Mouse (Mus musculus) testis, postnatal 10 days (tissue): ENCODE results near the gene Fgfrl1.
A peak's percentile ranks its signal among the peaks of the same experiment; 100 is the strongest.

ENCODE experiments used
- DNase-seq: peaks from one replicate; pipeline ENCODE4 v3.0.0; 2021; ENCODE audit warnings: low spot score

Gene Fgfrl1

DNA sequence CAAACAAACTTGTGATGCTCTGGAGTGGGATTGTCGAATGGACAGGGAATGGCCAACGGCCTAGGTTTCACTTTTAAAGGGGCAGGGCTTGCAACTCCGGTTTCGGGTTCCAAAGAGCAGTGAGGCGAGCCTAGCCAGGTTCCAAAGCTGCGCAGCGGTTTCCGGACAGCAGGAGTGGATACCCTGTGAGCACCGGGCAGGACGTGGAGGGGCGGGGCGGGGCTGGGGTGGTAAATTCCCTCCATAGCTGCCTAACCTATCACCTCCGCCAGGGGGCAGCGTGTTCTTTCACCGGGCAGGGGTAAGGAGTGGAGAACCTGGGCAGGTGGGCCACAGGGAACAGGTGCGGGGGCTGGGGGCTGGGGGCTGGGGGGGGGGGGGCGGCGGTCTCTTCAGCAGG, at the start of gene Fgfrl1:
Fgfrl1 (plus strand) TSS at position 112 of the 400 bp plus-strand sequence.
- DNase-seq, result peak; percentile 82

DNA sequence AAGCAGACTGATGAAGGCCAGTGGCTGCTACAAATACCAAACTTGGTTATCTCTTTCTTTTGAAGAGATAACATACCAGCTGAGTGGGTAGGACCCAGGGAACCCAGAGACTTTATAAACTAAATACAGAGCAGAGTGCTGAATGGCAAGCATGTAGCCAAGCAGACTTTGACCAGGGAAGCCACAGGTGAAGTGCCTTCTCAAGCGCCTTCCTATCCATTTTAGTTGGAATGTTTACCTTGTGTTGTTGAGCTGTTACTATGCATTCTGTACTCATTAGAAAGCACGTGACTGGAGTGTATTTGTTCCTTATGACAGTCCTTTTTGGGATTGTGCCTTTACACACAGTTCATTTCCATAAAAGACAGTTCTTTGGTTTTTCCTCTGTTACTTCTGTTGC, 48.5 kb upstream of the Fgfrl1 start:
- DNase-seq, result no peak

DNA sequence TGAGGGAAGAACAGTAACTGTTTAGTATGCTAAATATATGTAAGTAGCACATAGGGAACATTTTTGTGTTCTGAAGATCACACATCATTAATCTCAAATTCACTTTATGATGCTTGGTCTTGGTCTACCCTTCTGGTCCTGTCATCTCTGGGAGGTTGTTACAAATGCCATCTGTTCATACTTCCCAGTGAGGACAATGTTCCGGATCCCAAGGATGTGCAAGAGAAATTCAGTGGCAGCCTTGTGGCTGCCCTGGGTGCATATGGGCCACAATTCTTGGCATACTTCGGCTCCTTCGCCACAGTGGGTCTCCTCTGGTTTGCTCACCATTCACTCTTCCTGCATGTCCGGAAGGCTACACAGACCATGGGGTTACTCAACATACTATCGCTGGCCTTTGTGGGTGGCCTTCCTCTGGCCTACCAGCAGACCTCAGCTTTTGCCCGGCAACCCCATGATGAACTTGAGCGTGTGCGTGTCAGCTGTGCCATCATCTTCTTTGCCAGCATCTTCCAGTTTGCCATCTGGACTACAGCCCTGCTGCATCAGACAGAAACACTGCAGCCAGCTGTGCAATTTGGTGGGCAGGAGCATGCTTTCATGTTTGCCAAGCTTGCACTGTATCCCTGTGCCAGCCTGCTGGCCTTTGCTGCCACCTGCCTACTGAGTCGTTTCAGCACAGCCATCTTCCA, 46.4 kb upstream of the Fgfrl1 start:
- no peak for DNase-seq

DNA sequence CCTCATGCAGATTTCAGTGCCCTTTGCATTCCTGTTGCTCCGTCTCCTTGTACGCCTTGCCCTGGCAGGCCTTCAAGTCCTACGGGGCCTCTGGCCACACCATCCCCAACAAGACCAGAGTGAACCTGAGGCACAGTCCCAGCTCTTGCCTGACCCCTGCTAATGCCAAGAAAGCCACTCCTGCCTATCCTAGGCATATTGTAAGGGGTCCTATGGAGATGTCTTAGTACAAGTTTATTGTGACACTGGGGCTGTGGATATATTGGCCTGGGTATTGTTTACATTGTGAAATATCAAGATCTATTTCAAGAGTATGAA, 45.9 kb upstream of the Fgfrl1 start:
- DNase-seq, result no peak

DNA sequence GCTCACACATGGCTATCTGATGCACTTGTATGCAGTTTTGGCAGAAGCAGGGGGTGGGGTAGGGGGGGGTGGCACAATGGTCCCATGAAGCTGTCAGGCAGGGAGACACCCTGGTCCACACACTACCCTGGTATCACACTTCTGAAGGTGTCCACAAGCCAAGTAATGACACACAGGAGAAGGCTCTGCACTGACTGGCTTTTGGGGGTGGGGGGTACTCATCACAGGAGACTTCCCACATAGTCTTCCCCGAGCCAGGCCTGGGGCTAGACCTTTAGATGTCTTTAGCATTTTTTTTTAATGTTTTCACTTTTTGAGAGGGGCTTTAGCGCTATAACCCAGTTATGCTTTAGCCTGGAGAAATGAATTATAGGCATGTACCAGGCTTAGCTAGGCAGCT, 44.9 kb upstream of the Fgfrl1 start:
- DNase-seq, result no peak

DNA sequence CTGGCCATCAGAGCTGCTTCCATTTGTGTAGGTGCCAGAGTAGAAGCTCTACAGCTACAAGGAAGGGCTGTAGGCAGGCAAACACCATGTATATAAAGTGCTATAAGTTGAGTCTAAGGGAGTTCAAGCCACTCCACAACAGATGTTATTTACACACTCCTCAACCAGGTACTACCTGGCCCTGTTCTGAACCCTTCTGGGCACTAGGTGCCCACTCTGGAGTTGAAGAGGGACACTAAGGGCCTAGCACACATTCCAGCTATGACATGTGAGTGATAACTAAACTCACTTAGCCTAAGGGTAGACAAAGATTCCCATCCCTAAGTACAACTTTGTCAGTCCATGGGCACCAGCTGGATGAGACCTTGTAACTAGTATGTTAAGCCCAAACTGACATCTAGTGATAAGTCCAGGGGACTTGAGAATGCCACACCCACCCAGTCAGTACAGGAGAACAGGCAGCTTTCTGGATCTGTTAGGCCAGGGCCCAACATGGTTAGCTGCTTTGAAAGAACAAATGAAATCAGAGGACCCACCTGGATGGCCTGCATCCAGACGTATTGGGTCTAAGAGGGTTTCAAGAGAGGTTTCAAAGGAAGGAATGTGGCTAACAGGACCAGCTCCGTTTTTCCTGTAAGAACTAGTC, 44.2 kb upstream of the Fgfrl1 start:
- no peak for DNase-seq

DNA sequence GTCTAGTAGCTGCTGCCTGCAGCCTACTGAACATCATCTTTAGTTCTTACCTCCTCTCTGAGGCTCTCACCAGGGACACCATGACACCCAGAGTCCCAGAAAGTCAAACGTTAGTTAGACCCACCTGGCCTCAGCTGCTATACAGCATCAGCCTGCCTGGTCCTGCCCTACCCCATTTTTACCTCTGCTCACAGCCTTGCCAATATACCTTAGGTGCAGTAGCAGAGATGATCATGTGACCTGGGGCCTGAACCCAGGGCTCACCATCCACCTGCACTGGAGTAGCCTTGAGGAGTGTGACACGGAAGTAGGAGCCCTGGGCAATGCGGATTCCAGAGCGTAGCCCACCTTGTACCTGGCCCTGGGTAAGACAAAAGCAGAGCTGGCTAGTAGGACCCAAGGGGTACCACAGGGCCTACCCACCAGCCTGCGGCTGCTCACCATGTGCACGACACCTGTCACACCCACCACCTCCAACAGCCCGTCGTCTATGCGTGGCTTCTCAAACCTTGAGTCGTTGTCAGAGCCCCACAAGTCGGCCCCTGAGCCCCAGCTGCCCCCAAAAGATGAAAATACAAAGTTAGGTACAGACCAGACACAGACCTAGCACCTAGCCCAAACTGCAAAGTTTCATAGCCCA, 43.1 kb upstream of the Fgfrl1 start:
- peak; percentile 38 for DNase-seq

DNA sequence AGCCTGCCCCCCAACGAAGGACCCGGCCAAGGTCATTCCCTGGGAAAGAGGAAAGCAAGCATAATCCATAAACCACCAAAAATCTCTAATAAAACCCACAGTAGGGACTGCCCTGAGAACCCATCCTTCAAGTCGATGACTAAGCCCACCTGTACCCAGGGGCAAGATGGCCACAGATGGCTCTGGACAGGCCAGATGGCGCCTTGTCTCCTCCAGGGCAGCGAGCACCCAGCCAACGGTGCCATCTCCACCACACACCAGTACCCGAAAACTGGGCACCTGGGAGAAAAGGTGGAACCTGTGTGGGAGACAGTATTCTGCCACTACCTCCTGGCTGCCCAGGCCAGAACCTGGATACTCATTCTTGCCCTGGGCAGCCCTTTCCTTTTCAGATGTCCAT, 41.8 kb upstream of the Fgfrl1 start:
- no peak for DNase-seq

DNA sequence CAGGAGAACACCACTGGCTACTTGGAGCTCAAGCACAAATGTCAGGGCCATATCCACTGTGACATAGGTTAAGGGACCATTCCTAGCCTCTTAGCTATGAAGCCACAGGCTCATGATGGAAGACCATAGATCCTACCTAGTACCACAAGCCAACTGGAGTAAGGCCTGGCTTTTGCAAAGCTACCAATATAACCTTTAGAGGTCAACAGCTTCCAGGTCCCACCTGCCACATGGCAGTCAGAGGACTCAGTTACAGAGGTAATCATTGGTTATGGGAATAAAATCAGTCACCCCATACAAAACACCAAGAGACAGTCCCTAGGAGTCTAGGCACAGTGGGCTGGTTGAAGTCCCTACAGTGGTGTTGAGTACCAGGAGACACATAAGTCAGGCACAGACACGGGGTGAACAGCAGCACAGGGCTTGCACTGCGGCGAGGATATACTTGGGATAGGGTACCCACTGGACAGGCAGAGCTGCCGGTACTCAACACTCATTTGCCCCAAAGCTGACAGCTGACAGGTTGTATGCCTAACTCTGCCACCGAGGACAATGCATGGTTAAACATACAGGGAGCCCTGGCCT, 41.0 kb upstream of the Fgfrl1 start:
- DNase-seq, result no peak

DNA sequence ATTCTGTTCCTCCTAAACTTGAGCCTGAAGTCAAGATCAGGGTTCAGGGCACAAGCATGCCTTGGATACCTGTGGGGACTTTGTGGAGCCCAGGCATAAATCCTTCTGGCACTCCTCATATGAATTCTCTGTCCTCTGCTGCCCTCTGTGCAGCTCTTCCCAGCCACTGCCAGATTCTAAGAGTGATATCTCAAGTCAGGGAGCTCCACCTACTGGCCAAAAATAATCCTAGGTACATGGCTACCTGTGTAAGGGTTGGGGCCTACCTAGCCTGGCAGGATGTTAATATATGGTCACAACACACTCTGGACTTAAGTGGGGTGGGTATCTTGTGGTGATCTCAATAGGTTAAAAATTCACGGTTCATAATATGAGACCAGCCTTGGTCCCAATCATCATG, 40.4 kb upstream of the Fgfrl1 start:
- peak; percentile 49 for DNase-seq

DNA sequence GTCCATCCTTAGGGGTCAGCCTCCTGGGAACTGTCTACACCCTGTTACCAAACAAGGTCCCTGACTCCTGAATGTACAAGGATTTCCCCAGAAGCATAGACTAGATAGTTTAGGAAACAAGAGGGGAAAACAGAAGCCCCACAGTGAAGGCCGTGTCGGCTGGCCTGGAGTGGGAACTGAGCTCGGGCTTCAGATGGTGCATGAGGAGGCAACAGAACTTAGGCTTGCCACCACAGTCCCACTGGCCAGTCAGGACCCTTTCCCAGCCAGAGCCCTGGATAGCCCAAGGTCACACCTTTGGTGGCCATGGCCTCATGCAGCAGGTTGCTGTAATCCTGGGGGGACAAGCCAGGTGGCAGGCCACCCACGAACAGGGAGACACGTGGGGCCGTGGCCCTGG, 38.8 kb upstream of the Fgfrl1 start:
- peak; percentile 39 for DNase-seq

DNA sequence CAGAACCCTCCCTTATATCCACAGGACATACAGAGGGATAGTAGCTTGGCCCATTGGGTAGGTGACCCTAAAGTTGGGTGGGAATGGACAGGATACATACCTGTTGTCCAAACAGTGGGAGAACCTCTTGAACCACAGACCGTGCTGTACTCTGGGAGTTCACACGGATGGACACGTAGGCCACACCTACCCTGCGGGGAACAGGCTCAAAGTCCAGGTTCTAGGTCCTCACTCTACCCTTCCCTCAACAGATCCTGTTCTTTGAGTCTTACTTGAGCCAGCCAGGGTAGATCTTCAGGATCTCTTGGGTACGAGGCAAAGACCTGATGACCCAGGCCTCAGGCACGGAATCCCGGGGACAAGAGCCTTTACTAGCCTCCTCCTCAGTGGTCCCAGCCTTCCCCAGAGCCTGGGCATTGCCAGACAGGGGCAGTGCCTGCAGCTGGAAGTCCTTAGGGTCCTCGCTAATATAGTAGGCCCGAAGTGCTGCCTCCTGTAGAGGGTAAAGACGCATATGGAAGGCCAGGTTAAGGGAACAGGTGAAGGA, 37.7 kb upstream of the Fgfrl1 start:
- DNase-seq, result peak; percentile 30

DNA sequence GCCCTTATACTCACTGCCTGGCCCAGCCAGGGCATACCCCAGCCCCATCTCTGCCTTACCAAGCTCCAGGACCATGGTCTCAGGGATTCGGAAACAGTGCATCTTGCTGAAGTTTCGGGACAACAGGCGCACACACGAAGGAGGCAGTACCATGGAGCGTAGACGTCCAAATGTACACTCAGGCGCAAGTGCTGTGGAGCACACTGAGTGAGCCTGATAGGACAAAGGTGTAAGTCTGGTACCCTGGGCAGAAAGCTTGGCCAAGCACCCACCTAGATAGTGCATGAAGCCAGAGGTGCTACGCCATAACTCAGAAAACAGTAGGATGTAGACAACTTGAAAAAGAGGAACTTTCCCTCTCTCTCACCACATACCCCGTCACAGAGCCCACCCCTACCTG, 36.8 kb upstream of the Fgfrl1 start:
- peak; percentile 27 for DNase-seq

DNA sequence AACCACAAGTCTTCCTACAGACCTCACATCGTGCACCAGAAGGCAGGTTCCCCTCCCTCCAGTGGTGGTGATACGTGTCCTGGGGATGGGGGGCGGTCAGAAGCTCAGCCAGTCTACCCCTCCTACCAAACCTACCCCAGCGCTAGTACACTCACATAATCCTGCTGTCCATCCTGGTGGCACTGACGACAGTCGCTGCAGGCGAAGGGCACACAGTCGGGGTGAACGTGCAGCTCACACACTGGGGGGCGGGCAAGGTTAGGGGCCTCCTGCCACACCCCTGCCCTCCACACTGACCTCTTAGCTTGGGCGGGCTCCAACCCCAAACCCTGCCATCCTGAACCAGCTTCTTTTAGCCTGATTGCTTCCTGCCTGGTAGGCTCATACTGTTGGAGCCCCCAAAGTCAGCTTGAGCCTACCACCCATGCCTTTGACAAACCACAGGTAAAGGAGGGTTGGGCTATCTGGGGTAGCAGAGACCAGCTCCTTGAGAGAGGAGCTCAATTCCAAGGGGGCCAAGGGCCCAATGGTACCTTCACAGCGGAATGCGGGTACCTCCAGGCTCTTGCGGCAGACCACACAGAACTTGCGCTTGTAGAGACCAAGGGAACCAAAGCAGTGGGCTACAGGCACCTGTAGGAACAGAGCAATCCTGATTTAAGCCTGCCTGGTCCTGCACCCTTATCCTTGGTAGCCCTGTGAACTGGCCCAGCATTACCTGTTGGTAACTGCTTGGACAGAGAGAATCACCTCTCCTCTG, 36.1 kb upstream of the Fgfrl1 start:
- DNase-seq, result peak; percentile 36

DNA sequence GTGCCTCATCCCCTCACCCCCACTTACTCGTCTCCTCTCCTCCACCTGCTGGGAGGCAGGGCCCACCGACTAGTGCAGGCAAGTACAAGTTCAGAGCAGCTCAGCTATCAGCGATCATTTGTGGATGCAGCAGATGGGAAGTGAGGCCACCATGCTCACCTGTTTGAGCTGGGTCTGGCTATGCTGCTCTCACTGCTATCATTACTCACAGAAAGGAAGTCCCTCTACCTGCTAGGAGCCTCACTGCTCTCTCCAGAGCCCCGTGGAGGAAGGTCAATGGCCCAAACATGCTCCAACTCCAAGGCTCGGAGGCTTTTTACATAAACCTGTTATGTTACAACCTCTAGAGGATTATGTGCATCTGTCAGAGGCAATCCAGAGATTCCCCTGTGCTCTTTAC, 34.8 kb upstream of the Fgfrl1 start:
- no peak for DNase-seq

DNA sequence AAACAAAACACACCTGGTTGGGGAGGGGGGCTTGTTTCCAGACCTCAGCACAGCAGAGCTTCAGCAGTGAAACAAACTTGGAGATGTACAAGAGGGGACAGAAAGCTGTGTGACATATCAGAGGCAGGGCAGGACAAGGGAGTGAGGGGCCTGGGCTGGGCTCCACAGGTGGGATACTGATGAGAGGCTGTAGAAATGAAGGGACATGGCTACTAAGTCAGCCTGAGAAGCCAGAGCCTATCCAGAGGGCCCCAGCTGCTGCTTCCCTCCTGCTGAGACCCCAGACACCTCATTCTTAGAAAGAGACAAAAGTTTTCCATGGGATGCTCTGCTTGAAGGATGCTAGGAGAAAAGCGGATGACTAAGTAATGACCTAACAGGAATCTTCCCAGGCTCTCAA, 33.6 kb upstream of the Fgfrl1 start:
- no peak for DNase-seq

DNA sequence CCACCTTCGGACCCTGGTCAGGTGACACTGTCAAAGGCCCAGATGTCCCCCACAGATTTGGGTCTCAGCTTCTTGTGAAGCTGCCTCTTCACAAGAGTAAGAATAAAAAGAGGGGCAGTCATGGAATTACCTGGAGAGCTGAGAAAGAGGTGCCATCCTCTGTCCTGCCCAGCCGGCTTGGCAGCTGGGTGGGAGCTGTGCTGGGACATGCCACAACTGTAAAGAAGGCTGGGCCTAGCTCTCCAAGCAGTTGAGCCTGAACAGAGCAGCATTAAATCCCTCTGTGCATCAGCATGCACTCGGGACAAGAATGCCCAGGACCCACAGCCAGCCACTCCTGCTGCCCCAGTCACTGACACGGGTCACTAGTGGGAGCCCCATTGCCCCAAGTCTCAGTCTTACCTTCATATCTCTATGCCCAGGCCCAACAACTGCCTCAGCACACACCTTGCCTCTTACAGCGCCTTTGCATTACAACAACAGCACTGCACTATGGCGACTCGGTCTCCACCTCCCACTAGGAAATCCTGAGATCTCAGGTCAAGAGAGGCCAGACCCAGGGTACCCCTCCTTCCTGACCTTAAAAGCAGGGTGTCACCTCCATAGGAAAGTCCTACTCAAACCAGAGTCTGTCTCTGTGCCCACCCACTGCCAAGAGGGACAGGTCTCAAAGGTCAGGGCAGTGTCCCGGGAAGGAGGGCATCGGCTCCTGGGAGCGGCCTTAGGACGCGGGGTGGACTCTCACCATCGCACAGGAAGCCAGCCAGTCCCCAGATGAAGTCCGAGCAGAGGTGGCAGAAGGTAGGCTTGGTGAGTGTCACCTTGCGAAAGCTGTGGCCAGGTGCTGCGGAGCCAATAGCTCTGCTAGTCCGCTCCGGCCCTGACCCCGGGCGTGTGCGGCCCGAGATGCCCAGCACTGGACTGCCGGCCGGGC, 32.2 kb upstream of the Fgfrl1 start, which contains the start of gene Idua:
Idua (plus strand) TSS at position 634 of the 934 bp plus-strand sequence.
- DNase-seq, result no peak

DNA sequence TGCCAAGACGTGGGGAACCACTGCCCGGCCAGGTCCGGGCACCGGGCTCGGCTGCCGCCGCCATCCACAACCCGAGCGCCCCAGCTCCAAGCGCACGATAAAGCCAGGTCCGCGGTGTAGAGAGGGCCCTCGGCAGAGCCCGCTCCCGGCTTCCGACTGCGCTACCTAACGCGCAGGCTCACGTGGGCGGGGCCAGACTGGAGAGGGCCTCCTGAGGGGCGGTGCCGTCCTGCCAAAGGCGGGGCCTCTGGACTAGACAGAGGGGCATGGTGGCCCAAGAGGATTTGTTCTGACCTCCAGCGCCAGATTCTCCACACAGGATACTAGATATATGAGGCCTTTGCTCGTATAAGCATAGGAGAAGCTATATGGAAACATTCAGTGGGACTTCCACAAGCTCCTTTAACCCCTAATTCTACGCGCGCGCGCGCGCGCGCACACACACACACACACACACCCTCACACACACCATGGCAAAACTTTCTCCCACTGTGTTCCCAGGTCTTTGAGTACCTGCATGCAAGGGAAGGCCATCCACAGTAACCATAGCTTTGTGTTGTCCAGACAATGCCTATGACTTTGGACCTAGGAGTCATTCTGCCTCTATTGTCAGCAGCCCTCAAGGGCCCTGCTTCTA, 31.4 kb upstream of the Fgfrl1 start:
- DNase-seq, result peak; percentile 97

DNA sequence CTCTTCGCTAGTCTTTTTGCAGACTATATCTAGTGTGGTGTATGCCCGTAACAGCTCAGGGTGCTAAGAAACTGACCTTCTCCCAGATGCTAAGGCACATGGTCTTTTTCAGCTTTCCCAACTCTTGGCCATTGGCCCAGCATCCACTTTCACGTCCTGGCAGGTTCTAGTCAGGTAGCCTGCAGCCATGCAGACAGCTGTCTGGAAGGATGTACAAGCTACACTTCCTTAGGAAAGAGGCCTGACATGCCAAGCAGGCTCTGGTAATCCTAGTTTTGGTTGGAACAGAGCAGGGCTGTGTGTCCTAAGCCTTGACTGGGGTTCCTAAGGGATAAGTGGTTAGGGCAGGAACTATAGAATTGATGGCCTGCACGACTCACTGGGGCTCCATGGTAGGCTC, 29.4 kb upstream of the Fgfrl1 start:
- DNase-seq, result no peak

DNA sequence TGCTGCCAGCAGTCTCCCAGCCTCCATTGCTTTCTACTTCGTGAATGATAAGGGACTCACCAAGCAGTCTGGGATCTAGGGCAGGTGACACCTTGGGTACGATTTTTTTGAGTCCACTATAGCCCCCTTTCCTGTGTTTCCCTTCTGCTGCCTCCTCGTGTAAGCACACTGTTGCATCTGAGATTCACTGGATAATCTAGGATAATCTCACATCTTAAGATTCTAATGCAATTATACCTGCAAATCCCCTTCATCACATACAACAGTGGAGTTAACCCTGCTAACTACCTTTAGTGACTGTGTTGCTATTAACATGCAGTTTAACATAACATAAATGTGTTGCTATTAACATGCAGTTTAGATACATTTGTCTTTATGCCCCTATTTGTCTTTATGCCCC, 27.1 kb upstream of the Fgfrl1 start:
- DNase-seq, result no peak

DNA sequence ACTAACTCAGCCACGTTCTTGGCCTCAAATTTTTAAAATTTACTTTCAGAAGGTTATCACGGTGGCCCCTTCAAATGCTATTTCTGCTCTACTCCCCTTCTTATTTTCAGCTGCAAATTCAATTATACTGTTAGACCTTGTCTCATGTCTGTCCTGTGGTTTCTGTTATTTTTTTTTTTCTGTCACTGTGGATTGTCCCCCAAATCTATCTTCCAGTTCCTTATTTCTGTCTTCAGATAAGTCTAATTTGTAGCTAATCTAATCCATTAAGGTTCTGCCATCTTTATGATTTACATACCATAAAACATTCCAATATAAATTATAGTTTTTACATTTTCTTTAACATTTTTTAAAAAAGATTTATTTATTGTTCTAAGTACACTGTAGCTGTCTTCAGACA, 24.8 kb upstream of the Fgfrl1 start:
- no peak for DNase-seq
